Mouse (Mus musculus) limb, embryonic 13.5 days (tissue): ENCODE results near the gene Galc. TPM values are rescaled to one million over a fixed set of nuclear protein-coding genes. Genes with fewer than 3 reads are reported as not detected.
A peak's percentile ranks its signal among the peaks of the same experiment; 100 is the strongest.
"Not testable (repeated sequence)": the region's sequence is repeated elsewhere in the genome, so short reads cannot be mapped to it uniquely, and the experiment has no call there.

Experiments
- ATAC-seq: fragments of 200-750 bp; cut with Nextera tagmentation; 2 replicates; pipeline ENCODE4 v1.8.0; 2017; ENCODE audit warnings: low read depth, moderate number of reproducible peaks, moderate TSS enrichment; ENCODE audit not compliant: low FRiP score
- H3K27ac ChIP-seq: fragments of 300-500 bp; sonication (generic); 2 replicates; pipeline ENCODE4 v1.5.1; 2015; ENCODE audit warnings: inconsistent platforms, mild to moderate bottlenecking, moderate library complexity
- H3K27me3 ChIP-seq: fragments of 300-500 bp; sonication (generic); 2 replicates; pipeline ENCODE4 v1.6.1; 2015; ENCODE audit warnings: mild to moderate bottlenecking, inconsistent platforms
- H3K36me3 ChIP-seq: fragments of 300-500 bp; sonication (generic); 2 replicates; pipeline ENCODE4 v1.6.1; 2015; ENCODE audit warnings: inconsistent platforms, mild to moderate bottlenecking, moderate library complexity
- H3K4me1 ChIP-seq: fragments of 300-500 bp; sonication (generic); 2 replicates; pipeline ENCODE4 v1.6.1; 2015; ENCODE audit warnings: inconsistent platforms
- H3K4me2 ChIP-seq: fragments of 300-500 bp; sonication (generic); replicated peaks from 2 replicates; pipeline ENCODE4 v1.6.1; 2015; ENCODE audit warnings: inconsistent platforms, mild to moderate bottlenecking, moderate library complexity
- H3K4me3 ChIP-seq: fragments of 300-500 bp; sonication (generic); 2 replicates; pipeline ENCODE4 v1.5.1; 2015; ENCODE audit warnings: moderate library complexity, mild to moderate bottlenecking, inconsistent platforms
- H3K9ac ChIP-seq: fragments of 300-500 bp; sonication (generic); 2 replicates; pipeline ENCODE4 v1.6.1; 2015; ENCODE audit warnings: mild to moderate bottlenecking, inconsistent platforms
- H3K9me3 ChIP-seq: fragments of 300-500 bp; sonication (generic); 2 replicates; pipeline ENCODE4 v1.6.1; 2016; ENCODE audit warnings: inconsistent platforms
- WGBS: fragments of 180-500 bp; shearing (Covaris S2); methylation state at CpG from one replicate; pipeline ENCODE4 v1.1.7; 2015; 5-methylcytosine and 5-hydroxymethylcytosine counted together
- polyA plus RNA-seq: library from polyadenylated mRNA; unstranded; fragments of >200 nt; fragmentation: Nextera tagmentation; extraction: Ambion mirVana; gene quantifications from 2 replicates; pipeline ENCODE4 v1.2.1, GENCODE M21; 2015

Gene Galc
- polyA plus RNA-seq, 1 experiment from 2014 or later, result 8.6 TPM

- no peak for ATAC-seq
- H3K9me3 ChIP-seq, result no peaks in the 10 kb centered on the region
- H3K4me3 ChIP-seq, result no peak overlapping the region
- no peak overlapping the region for H3K27ac ChIP-seq
- 69% methylated on average over 4 of the region's 4 CpGs for WGBS
- H3K4me2 ChIP-seq, result no peak overlapping the region
- no peak overlapping the region for H3K9ac ChIP-seq
- H3K36me3 ChIP-seq, result peaks cover 7% of the 10 kb centered on the region; the same call in 1 of the 2 replicates
- H3K27me3 ChIP-seq, result no peaks in the 10 kb centered on the region
- no peaks in the 10 kb centered on the region for H3K4me1 ChIP-seq
These were observed 12.4 kb downstream of the Galc start for GRCm38 (mm10) chr12:98246835-98247234.

DNA sequence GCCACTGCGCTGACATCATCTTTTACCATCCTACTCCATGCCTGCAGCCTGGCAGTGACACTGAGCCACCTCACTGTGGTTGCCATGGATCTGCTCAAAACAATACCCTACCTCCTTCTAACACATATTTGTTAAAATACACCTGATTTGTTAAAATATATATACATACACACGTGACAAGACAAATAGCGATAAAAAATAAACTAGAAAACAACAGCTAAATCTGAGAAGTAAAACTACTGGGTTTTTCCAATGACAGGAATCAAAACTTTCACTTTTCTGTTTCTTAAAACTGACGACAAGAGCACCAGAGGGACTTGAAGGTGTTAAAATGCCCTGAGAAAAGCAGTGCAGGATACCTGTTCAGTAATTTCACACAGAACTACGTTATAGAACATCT lies 14.4 kb downstream of the Galc start:
- Histone ChIP-seq H3K27ac (no peak overlapping the region), H3K4me2 (no peak overlapping the region), H3K4me1 (no peaks in the 10 kb centered on the region), H3K4me3 (no peak overlapping the region), H3K36me3 (peaks cover 2% of the 10 kb centered on the region; the same call in 1 of the 2 replicates), H3K9ac (no peak overlapping the region), H3K27me3 (no peaks in the 10 kb centered on the region), H3K9me3 (no peaks in the 10 kb centered on the region)
- ATAC-seq, result no peak
- 91% methylated on average over 5 of the region's 5 CpGs for WGBS

DNA sequence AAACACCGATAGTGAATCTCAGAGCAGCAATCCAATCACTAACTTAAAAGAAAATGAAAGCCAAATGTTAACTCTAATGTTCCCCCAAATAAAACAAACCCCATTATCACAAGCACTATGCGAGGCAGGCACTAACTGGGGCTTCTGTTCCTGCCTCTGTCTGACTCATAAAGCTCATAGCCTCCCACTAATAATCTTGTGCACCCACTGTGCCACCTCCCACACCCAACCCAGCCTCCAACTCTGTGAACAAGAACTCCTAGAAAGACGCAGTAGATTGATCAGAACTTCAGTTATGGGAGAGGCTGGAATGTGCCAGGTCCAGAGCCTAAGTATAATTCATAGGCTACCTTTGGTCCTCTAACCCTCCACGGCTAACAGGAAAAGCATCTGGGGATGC lies 15.1 kb downstream of the Galc start:
- H3K4me3 ChIP-seq, result no peak overlapping the region
- WGBS, result 50% methylated on average over 4 of the region's 4 CpGs
- H3K4me2 ChIP-seq, result no peak overlapping the region
- ATAC-seq, result no peak
- no peak overlapping the region for H3K9ac ChIP-seq
- no peaks in the 10 kb centered on the region for H3K4me1 ChIP-seq
- H3K27ac ChIP-seq, result no peak overlapping the region
- H3K9me3 ChIP-seq, result no peaks in the 10 kb centered on the region
- no peaks in the 10 kb centered on the region for H3K27me3 ChIP-seq
- peaks cover 2% of the 10 kb centered on the region; the same call in 1 of the 2 replicates for H3K36me3 ChIP-seq

DNA sequence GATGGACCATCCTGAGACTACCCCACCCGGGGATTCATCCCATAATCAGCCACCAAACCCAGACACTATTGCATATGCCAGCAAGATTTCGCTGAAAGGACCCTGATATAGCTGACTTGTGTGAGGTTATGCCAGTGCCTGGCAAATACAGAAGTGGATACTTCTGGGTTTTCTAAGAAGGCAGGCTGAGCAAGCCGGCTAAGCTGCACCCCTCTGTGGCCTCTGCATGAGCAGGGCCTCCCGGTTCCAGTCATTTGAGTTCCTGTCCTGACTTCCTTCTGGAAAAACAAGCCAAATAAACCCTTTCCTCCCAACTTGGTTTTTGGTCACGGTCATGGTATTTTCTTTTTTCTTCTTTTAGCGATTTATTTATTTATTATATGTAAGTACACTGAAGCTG lies 20.8 kb downstream of the Galc start:
- H3K9me3 ChIP-seq, ATAC-seq, H3K9ac ChIP-seq, H3K36me3 ChIP-seq, H3K27me3 ChIP-seq, H3K4me3 ChIP-seq, H3K4me2 ChIP-seq, H3K4me1 ChIP-seq, H3K27ac ChIP-seq: not testable (repeated sequence)
- 80% methylated on average over 6 of the region's 6 CpGs for WGBS

GRCm38 (mm10) chr12:98227037-98227436 lies 32.2 kb downstream of the Galc start:
- WGBS, result 90% methylated on average over 2 of the region's 2 CpGs
- Histone ChIP-seq H3K27ac (no peak overlapping the region), H3K36me3 (peaks cover 13% of the 10 kb centered on the region), H3K9me3 (no peaks in the 10 kb centered on the region), H3K4me2 (no peak overlapping the region), H3K27me3 (no peaks in the 10 kb centered on the region), H3K4me3 (no peak overlapping the region), H3K4me1 (no peaks in the 10 kb centered on the region), H3K9ac (no peak overlapping the region)
- ATAC-seq, result no peak

GRCm38 (mm10) chr12:98223286-98223685 lies 36.0 kb downstream of the Galc start:
- no peak for ATAC-seq
- WGBS, result 82% methylated on average over 5 of the region's 5 CpGs
- H3K36me3 ChIP-seq, result peaks cover 10% of the 10 kb centered on the region
- no peaks in the 10 kb centered on the region for H3K4me1 ChIP-seq
- H3K4me3 ChIP-seq, result no peak overlapping the region
- H3K9ac ChIP-seq, result no peak overlapping the region
- H3K9me3 ChIP-seq, result no peaks in the 10 kb centered on the region
- no peak overlapping the region for H3K4me2 ChIP-seq
- no peak overlapping the region for H3K27ac ChIP-seq
- H3K27me3 ChIP-seq, result no peaks in the 10 kb centered on the region

DNA sequence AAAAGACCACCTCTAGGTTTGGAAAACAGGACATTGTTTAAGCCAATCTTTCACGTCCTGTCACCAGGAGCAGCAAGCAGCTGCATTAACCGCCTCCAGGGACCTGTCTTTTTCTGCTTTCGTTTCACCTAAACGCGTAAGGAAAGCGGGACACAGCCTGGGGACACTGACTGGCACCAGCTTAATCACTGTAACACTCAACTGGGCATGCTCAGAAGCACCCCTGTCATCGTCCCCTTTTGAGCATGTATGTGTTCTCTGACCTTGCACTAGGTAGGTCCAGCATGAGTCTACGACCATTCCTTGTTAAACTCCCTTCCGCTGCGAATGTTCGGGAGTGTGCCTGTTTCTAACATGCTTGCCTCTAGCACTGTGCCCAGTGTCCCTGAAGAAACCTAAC lies 42.8 kb downstream of the Galc start:
- no peak overlapping the region for H3K4me3 ChIP-seq
- H3K9ac ChIP-seq, result no peak overlapping the region
- 47% methylated on average over 11 of the region's 11 CpGs for WGBS
- no peak for ATAC-seq
- H3K4me1 ChIP-seq, result peaks cover 4% of the 10 kb centered on the region
- H3K27ac ChIP-seq, result no peak overlapping the region
- no peaks in the 10 kb centered on the region for H3K27me3 ChIP-seq
- peak overlapping the region; percentile 32 for H3K4me2 ChIP-seq
- no peaks in the 10 kb centered on the region; the same call in 1 of the 2 replicates for H3K36me3 ChIP-seq
- no peaks in the 10 kb centered on the region for H3K9me3 ChIP-seq

DNA sequence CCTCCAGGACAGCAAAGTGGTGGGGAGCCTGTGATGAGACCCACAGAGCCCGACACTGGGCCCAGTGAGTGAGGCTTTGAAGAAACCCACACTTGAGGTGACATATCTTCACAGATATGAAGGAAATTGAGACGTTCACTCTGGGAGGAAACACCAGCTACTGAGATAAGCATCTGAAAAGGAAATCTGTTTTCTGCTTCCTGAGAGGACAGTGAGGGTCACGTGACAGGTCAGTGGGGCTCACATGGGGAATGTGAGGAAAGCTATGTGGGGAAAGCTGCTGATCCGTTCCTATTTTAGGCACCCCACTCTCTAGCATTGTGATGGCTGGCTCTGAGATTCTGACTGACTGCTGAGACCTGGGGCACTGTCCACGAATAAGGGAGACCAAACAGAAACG lies 43.7 kb downstream of the Galc start:
- ATAC-seq, result no peak
- H3K4me3 ChIP-seq, result no peak overlapping the region
- 70% methylated on average over 6 of the region's 6 CpGs for WGBS
- H3K9me3 ChIP-seq, result no peaks in the 10 kb centered on the region
- H3K36me3 ChIP-seq, result no peaks in the 10 kb centered on the region; the same call in 1 of the 2 replicates
- no peak overlapping the region for H3K9ac ChIP-seq
- H3K27me3 ChIP-seq, result no peaks in the 10 kb centered on the region
- peaks cover 4% of the 10 kb centered on the region for H3K4me1 ChIP-seq
- no peak overlapping the region for H3K27ac ChIP-seq
- H3K4me2 ChIP-seq, result no peak overlapping the region

DNA sequence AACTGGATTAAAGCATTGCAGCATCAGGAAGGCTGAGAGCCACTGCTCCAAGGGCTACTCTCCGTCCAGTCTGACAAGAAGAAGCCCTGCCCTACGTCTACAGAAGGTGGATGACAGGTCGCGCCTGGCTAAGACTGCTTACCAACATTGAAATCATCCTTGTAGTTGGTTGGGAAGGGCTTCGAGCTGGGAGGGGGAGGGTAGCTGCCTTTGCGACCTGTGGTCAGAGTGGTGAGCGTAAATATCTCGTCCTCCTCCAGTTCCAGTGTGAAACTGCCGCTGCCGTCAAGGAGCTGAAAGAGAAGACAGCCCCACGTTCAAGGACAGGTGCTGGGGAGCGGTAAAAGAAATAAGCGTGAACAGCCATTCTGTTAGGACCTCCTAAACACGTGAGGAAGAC lies 45.1 kb downstream of the Galc start:
- H3K9ac ChIP-seq, result no peak overlapping the region; the same call in 1 of the 2 replicates
- no peaks in the 10 kb centered on the region for H3K9me3 ChIP-seq
- WGBS, result 78% methylated on average over 14 of the region's 14 CpGs
- no peaks in the 10 kb centered on the region for H3K36me3 ChIP-seq
- no peak overlapping the region for H3K27ac ChIP-seq
- no peak overlapping the region for H3K4me3 ChIP-seq
- no peaks in the 10 kb centered on the region for H3K27me3 ChIP-seq
- H3K4me1 ChIP-seq, result peaks cover 4% of the 10 kb centered on the region
- H3K4me2 ChIP-seq, result no peak overlapping the region
- no peak for ATAC-seq

- Histone ChIP-seq H3K27me3 (no peaks in the 10 kb centered on the region), H3K27ac (no peak overlapping the region), H3K9me3 (no peaks in the 10 kb centered on the region), H3K4me3 (no peak overlapping the region), H3K4me1 (peaks cover 4% of the 10 kb centered on the region), H3K4me2 (no peak overlapping the region), H3K9ac (no peak overlapping the region), H3K36me3 (no peaks in the 10 kb centered on the region)
- WGBS, result 84% methylated on average over 7 of the region's 7 CpGs
- ATAC-seq, result no peak
These were observed 45.5 kb downstream of the Galc start for GRCm38 (mm10) chr12:98213791-98214190.

GRCm38 (mm10) chr12:98213332-98213731 lies 45.9 kb downstream of the Galc start:
- WGBS, result 96% methylated on average over 7 of the region's 7 CpGs
- no peak overlapping the region for H3K4me3 ChIP-seq
- no peak overlapping the region for H3K9ac ChIP-seq
- H3K4me2 ChIP-seq, result no peak overlapping the region
- ATAC-seq, result no peak
- H3K9me3 ChIP-seq, result no peaks in the 10 kb centered on the region
- H3K4me1 ChIP-seq, result peaks cover 4% of the 10 kb centered on the region
- H3K36me3 ChIP-seq, result peaks cover 1% of the 10 kb centered on the region; the same call in 1 of the 2 replicates
- H3K27ac ChIP-seq, result no peak overlapping the region
- H3K27me3 ChIP-seq, result no peaks in the 10 kb centered on the region

GRCm38 (mm10) chr12:98212457-98213175 lies 46.6 kb downstream of the Galc start:
- Histone ChIP-seq H3K9me3 (no peaks in the 10 kb centered on the region), H3K9ac (no peak overlapping the region), H3K27ac (no peak overlapping the region), H3K4me2 (no peak overlapping the region), H3K27me3 (no peaks in the 10 kb centered on the region), H3K36me3 (peaks cover 5% of the 10 kb centered on the region; the same call in 1 of the 2 replicates), H3K4me3 (no peak overlapping the region), H3K4me1 (peaks cover 4% of the 10 kb centered on the region)
- 87% methylated on average over 13 of the region's 13 CpGs for WGBS
- peak; percentile 64; the same call in 1 of the 2 replicates for ATAC-seq

GRCm38 (mm10) chr12:98210495-98210894 lies 48.8 kb downstream of the Galc start:
- no peak overlapping the region for H3K4me3 ChIP-seq
- H3K4me2 ChIP-seq, result no peak overlapping the region
- H3K4me1 ChIP-seq, result no peaks in the 10 kb centered on the region
- H3K9me3 ChIP-seq, result no peaks in the 10 kb centered on the region
- no peaks in the 10 kb centered on the region for H3K27me3 ChIP-seq
- no peak overlapping the region for H3K27ac ChIP-seq
- 92% methylated on average over 6 of the region's 6 CpGs for WGBS
- peaks cover 5% of the 10 kb centered on the region; the same call in 1 of the 2 replicates for H3K36me3 ChIP-seq
- no peak for ATAC-seq
- H3K9ac ChIP-seq, result no peak overlapping the region
